Comparison of ENCODE assay signal across 8 mouse cellular contexts in the genomic region with DNA sequence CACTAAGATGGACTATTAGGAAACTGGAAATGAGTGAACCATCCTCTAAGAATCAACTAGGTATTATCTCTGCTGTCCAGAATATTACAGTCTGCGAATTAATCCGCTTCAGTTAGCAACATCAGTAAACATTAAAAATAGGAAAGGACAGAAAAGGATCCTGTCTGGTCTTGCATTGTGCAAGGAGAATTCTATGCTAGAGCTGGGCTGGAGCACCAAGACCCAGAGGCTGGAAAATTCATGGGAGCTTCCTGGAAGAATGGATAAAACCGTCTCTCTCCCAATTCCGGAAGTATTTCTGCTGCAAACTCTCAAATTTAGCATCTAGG. TPM values are rescaled to one million over a fixed set of nuclear protein-coding genes. Genes with fewer than 3 reads are reported as not detected.
DNase-seq lines count a peak whose midpoint lies in the region; ATAC-seq lines count a peak whose summit lies in the region.

No protein-coding gene starts in this region.

- H3K27ac ChIP-seq in kidney, embryonic 16.5 days (ENCODE audit: low read length): no peak overlapping the region
- peak overlapping the region; percentile 63; the same call in 1 of the 2 replicates for H3K27ac ChIP-seq in embryonic facial prominence, embryonic 14.5 days (replicated peaks; ENCODE audit: low read depth, low read length)
- no peak overlapping the region for H3K27ac ChIP-seq in intestine, embryonic 16.5 days (ENCODE audit: low read length)
- no peak overlapping the region for H3K27ac ChIP-seq in neural tube, embryonic 12.5 days

- H3K9ac ChIP-seq in kidney, embryonic 16.5 days (replicated peaks; ENCODE audit: low read length): 0 out of 2 replicates have a peak overlapping the region, but pooled peaks have one; percentile 29
- peak overlapping the region; percentile 35; the same call in 1 of the 2 replicates for H3K9ac ChIP-seq in embryonic facial prominence, embryonic 14.5 days (ENCODE audit: low read depth, low read length)
- H3K9ac ChIP-seq in intestine, embryonic 16.5 days (ENCODE audit: low read depth, low read length): peak overlapping the region; percentile 61
- 0 out of 2 replicates have a peak overlapping the region, but pooled peaks have one; percentile 26 for H3K9ac ChIP-seq in neural tube, embryonic 12.5 days

- no peaks in the 10 kb centered on the region for H3K36me3 ChIP-seq in kidney, embryonic 16.5 days (ENCODE audit: insufficient read depth, low read length)
- H3K36me3 ChIP-seq in embryonic facial prominence, embryonic 14.5 days (ENCODE audit: control insufficient read depth, insufficient read depth, low read length): no peaks in the 10 kb centered on the region
- no peaks in the 10 kb centered on the region for H3K36me3 ChIP-seq in intestine, embryonic 16.5 days (ENCODE audit: control insufficient read depth, insufficient read depth, low read length)
- no peaks in the 10 kb centered on the region for H3K36me3 ChIP-seq in neural tube, embryonic 12.5 days

- H3K27me3 ChIP-seq in kidney, embryonic 16.5 days (ENCODE audit: insufficient read depth, low read length): no peaks in the 10 kb centered on the region
- no peaks in the 10 kb centered on the region for H3K27me3 ChIP-seq in embryonic facial prominence, embryonic 14.5 days (replicated peaks; ENCODE audit: control insufficient read depth, insufficient read depth, low read length)
- H3K27me3 ChIP-seq in intestine, embryonic 16.5 days (replicated peaks; ENCODE audit: control insufficient read depth, insufficient read depth, low read length): no peaks in the 10 kb centered on the region
- H3K27me3 ChIP-seq in neural tube, embryonic 12.5 days (replicated peaks): no peaks in the 10 kb centered on the region

- 35% methylated on average over 4 of the region's 4 CpGs for WGBS in kidney, embryonic 16.5 days
- 28% methylated on average over 4 of the region's 4 CpGs for WGBS in embryonic facial prominence, embryonic 14.5 days
- 27% methylated on average over 4 of the region's 4 CpGs for WGBS in intestine, embryonic 16.5 days
- 35% methylated on average over 4 of the region's 4 CpGs for WGBS in neural tube, embryonic 12.5 days

- H3K4me2 ChIP-seq in kidney, embryonic 16.5 days (replicated peaks; ENCODE audit: low read depth, low read length): peak overlapping the region; percentile 73
- peak overlapping the region; percentile 61 for H3K4me2 ChIP-seq in embryonic facial prominence, embryonic 14.5 days (ENCODE audit: low read depth, low read length)
- H3K4me2 ChIP-seq in intestine, embryonic 16.5 days (ENCODE audit: low read depth, low read length): peak overlapping the region; percentile 81
- peak overlapping the region; percentile 66 for H3K4me2 ChIP-seq in neural tube, embryonic 12.5 days (replicated peaks)

- no peaks in the 10 kb centered on the region for H3K9me3 ChIP-seq in kidney, embryonic 16.5 days (ENCODE audit: low read length)
- H3K9me3 ChIP-seq in embryonic facial prominence, embryonic 14.5 days (ENCODE audit: control insufficient read depth, low read length): no peaks in the 10 kb centered on the region
- no peaks in the 10 kb centered on the region for H3K9me3 ChIP-seq in intestine, embryonic 16.5 days (ENCODE audit: control insufficient read depth, low read length)
- H3K9me3 ChIP-seq in neural tube, embryonic 12.5 days: no peaks in the 10 kb centered on the region

- H3K4me1 ChIP-seq in kidney, embryonic 16.5 days (ENCODE audit: insufficient read depth, low read length): peaks cover 24% of the 10 kb centered on the region
- peaks cover 10% of the 10 kb centered on the region; the same call in 1 of the 2 replicates for H3K4me1 ChIP-seq in embryonic facial prominence, embryonic 14.5 days (ENCODE audit: control insufficient read depth, insufficient read depth, low read length)
- peaks cover 20% of the 10 kb centered on the region for H3K4me1 ChIP-seq in intestine, embryonic 16.5 days (ENCODE audit: control insufficient read depth, insufficient read depth, low read length)
- H3K4me1 ChIP-seq in neural tube, embryonic 12.5 days: no peaks in the 10 kb centered on the region

- DNase-seq in kidney, postnatal 10 days: no peak
- no peak for DNase-seq in embryonic facial prominence, embryonic 14.5 days (ENCODE audit: low spot score)
- no peak for DNase-seq in right cerebral cortex, adult 2 months (ENCODE audit: low spot score in 2 of 2)
- DNase-seq in spleen, postnatal 14 days (ENCODE audit: low spot score in 2 of 2): no peak
- DNase-seq in cerebellum, postnatal 14 days: no peak

- H3K4me3 ChIP-seq in kidney, embryonic 16.5 days (ENCODE audit: low read length): peak overlapping the region; percentile 60
- peak overlapping the region; percentile 48 for H3K4me3 ChIP-seq in embryonic facial prominence, embryonic 14.5 days (ENCODE audit: low read depth, low read length)
- H3K4me3 ChIP-seq in intestine, embryonic 16.5 days (ENCODE audit: low read length): peak overlapping the region; percentile 57
- peak overlapping the region; percentile 38 for H3K4me3 ChIP-seq in neural tube, embryonic 12.5 days

- ATAC-seq in kidney, embryonic 16.5 days (ENCODE audit: low FRiP score, low TSS enrichment): no peak
- no peak for ATAC-seq in embryonic facial prominence, embryonic 14.5 days (ENCODE audit: low read depth)
- ATAC-seq in intestine, embryonic 16.5 days: no peak
- ATAC-seq in neural tube, embryonic 12.5 days (ENCODE audit: low FRiP score, low read depth): peak; percentile 36

RNA-seq across cellular contexts. Expression of gene Ifit2, which starts 0.3 kb away (rescaled TPM):
- polyA plus RNA-seq in kidney, embryonic 16.5 days (2015; fragmentation: Nextera tagmentation; extraction: Ambion mirVana): 11.5 and 11.8 TPM in 2 replicates
- 9.5 and 10.3 TPM in 2 replicates for polyA plus RNA-seq in embryonic facial prominence, embryonic 14.5 days (2014; fragmentation: Nextera tagmentation; extraction: Ambion mirVana)
- polyA plus RNA-seq in intestine, embryonic 16.5 days (2015; fragmentation: Nextera tagmentation; extraction: Ambion mirVana): 5.7 and 5.8 TPM in 2 replicates
- polyA plus RNA-seq in neural tube, embryonic 12.5 days (2016; fragmentation: Nextera tagmentation; extraction: Ambion mirVana): 3.5 and 4.5 TPM in 2 replicates

RNA-seq across cellular contexts. Expression of gene Lipa, which starts 22.9 kb away (rescaled TPM):
- 36.0 TPM in 2 replicates for polyA plus RNA-seq in kidney, embryonic 16.5 days (2015; fragmentation: Nextera tagmentation; extraction: Ambion mirVana)
- polyA plus RNA-seq in embryonic facial prominence, embryonic 14.5 days (2014; fragmentation: Nextera tagmentation; extraction: Ambion mirVana): 46.3 and 49.5 TPM in 2 replicates
- 39.9 and 42.2 TPM in 2 replicates for polyA plus RNA-seq in intestine, embryonic 16.5 days (2015; fragmentation: Nextera tagmentation; extraction: Ambion mirVana)
- polyA plus RNA-seq in neural tube, embryonic 12.5 days (2016; fragmentation: Nextera tagmentation; extraction: Ambion mirVana): 23.1 and 23.9 TPM in 2 replicates

RNA-seq across cellular contexts. Expression of gene Ifit3, which starts 33.2 kb away (rescaled TPM):
- polyA plus RNA-seq in kidney, embryonic 16.5 days (2015; fragmentation: Nextera tagmentation; extraction: Ambion mirVana): 2.8 and 3.8 TPM in 2 replicates
- 1.6 and 2.1 TPM in 2 replicates for polyA plus RNA-seq in embryonic facial prominence, embryonic 14.5 days (2014; fragmentation: Nextera tagmentation; extraction: Ambion mirVana)
- polyA plus RNA-seq in intestine, embryonic 16.5 days (2015; fragmentation: Nextera tagmentation; extraction: Ambion mirVana): 0.70 and 1.6 TPM in 2 replicates
- 0.18 and 0.23 TPM in 2 replicates for polyA plus RNA-seq in neural tube, embryonic 12.5 days (2016; fragmentation: Nextera tagmentation; extraction: Ambion mirVana)

RNA-seq across cellular contexts. Expression of gene Ifit1bl1, which starts 51.6 kb away (rescaled TPM):
- 0.16 and 0.18 TPM in 2 replicates for polyA plus RNA-seq in kidney, embryonic 16.5 days (2015; fragmentation: Nextera tagmentation; extraction: Ambion mirVana)
- 0.56 and 1.2 TPM in 2 replicates for polyA plus RNA-seq in embryonic facial prominence, embryonic 14.5 days (2014; fragmentation: Nextera tagmentation; extraction: Ambion mirVana)
- 0.86 and 0.88 TPM in 2 replicates for polyA plus RNA-seq in intestine, embryonic 16.5 days (2015; fragmentation: Nextera tagmentation; extraction: Ambion mirVana)
- 0.25 and 0.50 TPM in 2 replicates for polyA plus RNA-seq in neural tube, embryonic 12.5 days (2016; fragmentation: Nextera tagmentation; extraction: Ambion mirVana)

RNA-seq across cellular contexts. Expression of gene Ifit3b, which starts 57.6 kb away (rescaled TPM):
- 1.1 and 1.8 TPM in 2 replicates for polyA plus RNA-seq in kidney, embryonic 16.5 days (2015; fragmentation: Nextera tagmentation; extraction: Ambion mirVana)
- not detected in 2 replicates for polyA plus RNA-seq in embryonic facial prominence, embryonic 14.5 days (2014; fragmentation: Nextera tagmentation; extraction: Ambion mirVana)
- 0.15 and 0.32 TPM in 2 replicates for polyA plus RNA-seq in intestine, embryonic 16.5 days (2015; fragmentation: Nextera tagmentation; extraction: Ambion mirVana)
- 0.09 TPM in 1 of 2 replicates, not detected in the other for polyA plus RNA-seq in neural tube, embryonic 12.5 days (2016; fragmentation: Nextera tagmentation; extraction: Ambion mirVana)
